Mouse (Mus musculus): Measurements from ENCODE around the gene Tbl2.

DNA sequence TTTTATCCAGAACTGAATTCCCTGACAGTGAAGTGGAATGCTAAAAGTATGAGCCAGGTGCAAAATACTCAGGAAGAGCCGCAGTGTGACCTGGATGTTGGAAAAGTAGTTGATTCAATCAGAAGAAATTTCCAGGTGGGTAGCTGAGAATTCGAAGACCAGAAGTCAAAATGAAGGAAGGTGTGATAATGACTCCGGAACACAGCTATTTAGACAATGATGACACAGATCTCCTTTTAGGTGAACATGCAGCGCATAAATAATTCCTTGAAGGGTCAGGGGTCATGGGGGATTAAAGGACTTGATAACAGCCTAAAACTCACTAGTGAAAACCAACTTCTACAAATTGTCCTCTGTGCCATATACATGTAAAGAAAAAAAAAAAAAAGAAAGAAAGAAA is 18.0 kb downstream of the Tbl2 start:
- no peak for TF ChIP-seq CTCF (IDR thresholded peaks at IDR 0.05)
- TF ChIP-seq EP300 (IDR thresholded peaks at IDR 0.05): no peak
